Mouse (Mus musculus) neural tube, embryonic 13.5 days (tissue): ENCODE measurements around the gene Nup214. TPM values are rescaled to one million over a fixed set of nuclear protein-coding genes. Genes with fewer than 3 reads are reported as not detected.

Experiments used
- ATAC-seq: fragments of 200-750 bp; cut with Nextera tagmentation; 2 replicates; pipeline ENCODE4 v1.8.0; 2017; ENCODE audit warnings: low read depth, mild to moderate bottlenecking, moderate TSS enrichment, moderate library complexity
- H3K27ac ChIP-seq: fragments of 300-500 bp; sonication (generic); replicated peaks from 2 replicates; pipeline ENCODE4 v1.5.1; 2015; ENCODE audit warnings: moderate library complexity, mild to moderate bottlenecking, inconsistent platforms
- H3K27me3 ChIP-seq: fragments of 300-500 bp; sonication (generic); 2 replicates; pipeline ENCODE4 v1.6.1; 2015; ENCODE audit warnings: mild to moderate bottlenecking, inconsistent platforms
- H3K36me3 ChIP-seq: fragments of 300-500 bp; sonication (generic); 2 replicates; pipeline ENCODE4 v1.6.1; 2015; ENCODE audit warnings: mild to moderate bottlenecking, inconsistent platforms
- H3K4me1 ChIP-seq: fragments of 300-500 bp; sonication (generic); replicated peaks from 2 replicates; pipeline ENCODE4 v1.6.1; 2015; ENCODE audit warnings: inconsistent platforms
- H3K4me2 ChIP-seq: fragments of 300-500 bp; sonication (generic); 2 replicates; pipeline ENCODE4 v1.6.1; 2015; ENCODE audit warnings: inconsistent platforms, mild to moderate bottlenecking, moderate library complexity
- H3K4me3 ChIP-seq: fragments of 300-500 bp; sonication (generic); 2 replicates; pipeline ENCODE4 v1.5.1; 2015; ENCODE audit warnings: mild to moderate bottlenecking, inconsistent platforms
- H3K9ac ChIP-seq: fragments of 300-500 bp; sonication (generic); 2 replicates; pipeline ENCODE4 v1.6.1; 2015; ENCODE audit warnings: moderate library complexity, mild to moderate bottlenecking, inconsistent platforms
- H3K9me3 ChIP-seq: fragments of 300-500 bp; sonication (generic); 2 replicates; pipeline ENCODE4 v1.6.1; 2016; ENCODE audit warnings: inconsistent platforms
- WGBS: fragments of 180-500 bp; shearing (Covaris S2); methylation state at CpG from one replicate; pipeline ENCODE4 v1.1.7; 2015; 5-methylcytosine and 5-hydroxymethylcytosine counted together
- polyA plus RNA-seq: library from polyadenylated mRNA; unstranded; fragments of >200 nt; fragmentation: Nextera tagmentation; extraction: Ambion mirVana; gene quantifications from 2 replicates; pipeline ENCODE4 v1.2.1, GENCODE M21; 2015

Gene Nup214
- polyA plus RNA-seq, 1 experiment from 2014 or later = 74.5 TPM

GRCm38 (mm10) chr2:32051791-32052190, 77.6 kb downstream of the Nup214 start:
- no peak overlapping the region for H3K4me2 ChIP-seq
- no peaks in the 10 kb centered on the region for H3K9me3 ChIP-seq
- WGBS = 91% methylated on average over 8 of the region's 8 CpGs
- no peaks in the 10 kb centered on the region for H3K27me3 ChIP-seq
- no peaks in the 10 kb centered on the region for H3K4me1 ChIP-seq
- H3K36me3 ChIP-seq = peaks cover 57% of the 10 kb centered on the region
- no peak overlapping the region for H3K9ac ChIP-seq
- ATAC-seq = no peak
- H3K27ac ChIP-seq = no peak overlapping the region
- no peak overlapping the region for H3K4me3 ChIP-seq

GRCm38 (mm10) chr2:32052418-32052817, 78.2 kb downstream of the Nup214 start:
- Histone ChIP-seq H3K9ac (no peak overlapping the region), H3K27ac (no peak overlapping the region), H3K27me3 (no peaks in the 10 kb centered on the region), H3K4me1 (no peaks in the 10 kb centered on the region), H3K4me2 (no peak overlapping the region), H3K36me3 (peaks cover 51% of the 10 kb centered on the region), H3K4me3 (no peak overlapping the region), H3K9me3 (no peaks in the 10 kb centered on the region)
- WGBS = 94% methylated on average over 7 of the region's 7 CpGs
- ATAC-seq = no peak

- 51% methylated on average over 7 of the region's 7 CpGs for WGBS
- Histone ChIP-seq H3K4me3 (no peak overlapping the region), H3K27ac (no peak overlapping the region), H3K9me3 (no peaks in the 10 kb centered on the region), H3K9ac (no peak overlapping the region), H3K4me1 (no peaks in the 10 kb centered on the region), H3K36me3 (peaks cover 22% of the 10 kb centered on the region), H3K4me2 (no peak overlapping the region), H3K27me3 (no peaks in the 10 kb centered on the region)
- no peak for ATAC-seq
Observed at GRCm38 (mm10) chr2:32055357-32055965, 81.2 kb downstream of the Nup214 start.

GRCm38 (mm10) chr2:32056524-32056923, 82.3 kb downstream of the Nup214 start:
- Histone ChIP-seq H3K9me3 (no peaks in the 10 kb centered on the region), H3K4me2 (no peak overlapping the region), H3K27me3 (no peaks in the 10 kb centered on the region), H3K9ac (no peak overlapping the region), H3K4me3 (no peak overlapping the region), H3K36me3 (peaks cover 12% of the 10 kb centered on the region), H3K27ac (no peak overlapping the region), H3K4me1 (no peaks in the 10 kb centered on the region)
- WGBS = 90% methylated on average over 10 of the region's 10 CpGs
- no peak for ATAC-seq

GRCm38 (mm10) chr2:32057360-32057759, 83.1 kb downstream of the Nup214 start:
- H3K9ac ChIP-seq = no peak overlapping the region
- H3K27ac ChIP-seq = no peak overlapping the region
- H3K4me3 ChIP-seq = no peak overlapping the region
- no peak overlapping the region for H3K4me2 ChIP-seq
- H3K36me3 ChIP-seq = peaks cover 3% of the 10 kb centered on the region
- no peaks in the 10 kb centered on the region for H3K9me3 ChIP-seq
- no peaks in the 10 kb centered on the region for H3K27me3 ChIP-seq
- H3K4me1 ChIP-seq = no peaks in the 10 kb centered on the region
- 89% methylated on average over 2 of the region's 2 CpGs for WGBS
- ATAC-seq = no peak

- H3K27ac ChIP-seq = no peak overlapping the region
- no peaks in the 10 kb centered on the region for H3K9me3 ChIP-seq
- no peak for ATAC-seq
- no peaks in the 10 kb centered on the region for H3K4me1 ChIP-seq
- H3K27me3 ChIP-seq = no peaks in the 10 kb centered on the region
- H3K36me3 ChIP-seq = no peaks in the 10 kb centered on the region; the same call in 1 of the 2 replicates
- 94% methylated on average over 4 of the region's 4 CpGs for WGBS
- H3K9ac ChIP-seq = no peak overlapping the region
- H3K4me2 ChIP-seq = no peak overlapping the region
- H3K4me3 ChIP-seq = no peak overlapping the region
Observed at GRCm38 (mm10) chr2:32057794-32058193, 83.6 kb downstream of the Nup214 start.

GRCm38 (mm10) chr2:32058241-32058640, 84.0 kb downstream of the Nup214 start:
- H3K4me1 ChIP-seq = no peaks in the 10 kb centered on the region
- H3K9ac ChIP-seq = no peak overlapping the region
- H3K4me2 ChIP-seq = no peak overlapping the region
- no peaks in the 10 kb centered on the region; the same call in 1 of the 2 replicates for H3K36me3 ChIP-seq
- no peaks in the 10 kb centered on the region for H3K27me3 ChIP-seq
- no peak overlapping the region for H3K27ac ChIP-seq
- no peaks in the 10 kb centered on the region for H3K9me3 ChIP-seq
- no peak for ATAC-seq
- no peak overlapping the region for H3K4me3 ChIP-seq
- 70% methylated on average over 9 of the region's 9 CpGs for WGBS

- no peaks in the 10 kb centered on the region for H3K27me3 ChIP-seq
- no peaks in the 10 kb centered on the region; the same call in 1 of the 2 replicates for H3K36me3 ChIP-seq
- H3K9me3 ChIP-seq = no peaks in the 10 kb centered on the region
- H3K4me1 ChIP-seq = no peaks in the 10 kb centered on the region
- no peak overlapping the region for H3K27ac ChIP-seq
- ATAC-seq = no peak
- WGBS = 38% methylated on average over 5 of the region's 5 CpGs
- H3K9ac ChIP-seq = no peak overlapping the region
- H3K4me3 ChIP-seq = no peak overlapping the region
- no peak overlapping the region for H3K4me2 ChIP-seq
Observed at GRCm38 (mm10) chr2:32058716-32059115, 84.5 kb downstream of the Nup214 start.

- no peak overlapping the region for H3K4me3 ChIP-seq
- H3K9ac ChIP-seq = no peak overlapping the region
- WGBS = 73% methylated on average over 6 of the region's 6 CpGs
- no peak overlapping the region for H3K4me2 ChIP-seq
- 0 out of 2 replicates have a peak, but pooled peaks cover 1% of the 10 kb centered on the region for H3K4me1 ChIP-seq
- ATAC-seq = no peak
- H3K36me3 ChIP-seq = no peaks in the 10 kb centered on the region
- no peak overlapping the region for H3K27ac ChIP-seq
- no peaks in the 10 kb centered on the region for H3K9me3 ChIP-seq
- H3K27me3 ChIP-seq = no peaks in the 10 kb centered on the region
Observed at GRCm38 (mm10) chr2:32059613-32060012, 85.4 kb downstream of the Nup214 start.

GRCm38 (mm10) chr2:32060228-32060805, 86.1 kb downstream of the Nup214 start:
- Histone ChIP-seq H3K4me2 (no peak overlapping the region), H3K27ac (no peak overlapping the region), H3K27me3 (no peaks in the 10 kb centered on the region), H3K4me3 (no peak overlapping the region), H3K4me1 (peaks cover 8% of the 10 kb centered on the region; the same call in 1 of the 2 replicates), H3K9me3 (no peaks in the 10 kb centered on the region), H3K9ac (no peak overlapping the region), H3K36me3 (no peaks in the 10 kb centered on the region)
- 76% methylated on average over 6 of the region's 6 CpGs for WGBS
- ATAC-seq = no peak

- no peaks in the 10 kb centered on the region for H3K27me3 ChIP-seq
- no peak overlapping the region for H3K4me3 ChIP-seq
- no peak overlapping the region for H3K27ac ChIP-seq
- ATAC-seq = no peak
- peaks cover 8% of the 10 kb centered on the region; the same call in 1 of the 2 replicates for H3K4me1 ChIP-seq
- H3K4me2 ChIP-seq = no peak overlapping the region
- H3K36me3 ChIP-seq = no peaks in the 10 kb centered on the region
- H3K9ac ChIP-seq = no peak overlapping the region
- WGBS = 68% methylated on average over 2 of the region's 2 CpGs
- no peaks in the 10 kb centered on the region for H3K9me3 ChIP-seq
Observed at GRCm38 (mm10) chr2:32061189-32061588, 87.0 kb downstream of the Nup214 start.

GRCm38 (mm10) chr2:32061722-32062505, 87.7 kb downstream of the Nup214 start:
- WGBS = 78% methylated on average over 12 of the region's 12 CpGs
- Histone ChIP-seq H3K9ac (no peak overlapping the region), H3K27me3 (no peaks in the 10 kb centered on the region)

More at GRCm38 (mm10) chr2:32061722-32062505, 87.7 kb downstream of the Nup214 start:
- no peak for ATAC-seq
- H3K4me2 ChIP-seq = no peak overlapping the region
- no peaks in the 10 kb centered on the region for H3K9me3 ChIP-seq
- peaks cover 8% of the 10 kb centered on the region; the same call in 1 of the 2 replicates for H3K4me1 ChIP-seq
- no peak overlapping the region for H3K27ac ChIP-seq
- H3K4me3 ChIP-seq = no peak overlapping the region
- H3K36me3 ChIP-seq = no peaks in the 10 kb centered on the region
